Mouse (Mus musculus) liver, embryonic 14.5 days (tissue): ENCODE measurements at regions not wholly inside any gene's neighbourhood (a gene's known extent, or its start where the extent isn't known, plus 50 kb on each side); places are given as distances from the start of the nearest gene placed in this dataset.

Experiments
- ATAC-seq: fragments of 200-750 bp; cut with Nextera tagmentation; 2 replicates; pipeline ENCODE4 v1.8.0; 2017; ENCODE audit warnings: moderate number of reproducible peaks, mild to moderate bottlenecking, moderate library complexity; ENCODE audit not compliant: insufficient read depth
- DNase-seq, 3 experiments: peaks; one replicate each; pipeline ENCODE4 v3.0.0-alpha.2; 2012 to 2013; ENCODE audit warnings: low read depth in 3 of 3, low spot score in 3 of 3
- H3K27ac ChIP-seq: fragments of 300-500 bp; sonication (generic); 2 replicates; pipeline ENCODE4 v1.5.1; 2014; ENCODE audit warnings: moderate library complexity, mild to moderate bottlenecking, control low read depth, inconsistent platforms
- H3K27me3 ChIP-seq: fragments of 300-500 bp; sonication (generic); 2 replicates; pipeline ENCODE4 v1.6.1; 2014; ENCODE audit warnings: mild to moderate bottlenecking, low read length, moderate library complexity; ENCODE audit not compliant: control insufficient read depth, insufficient read depth
- H3K36me3 ChIP-seq: fragments of 300-500 bp; sonication (generic); replicated peaks from 2 replicates; pipeline ENCODE4 v1.6.1; 2014; ENCODE audit warnings: low read depth; ENCODE audit not compliant: control insufficient read depth, insufficient read depth
- H3K4me1 ChIP-seq, 2 experiments: fragments of 200-500 bp in 1 of 2; fragments of 300-500 bp in 1 of 2; sonication (generic) in 1 of 2; replicated peaks; 2 replicates each; pipeline ENCODE4 v1.6.1; 2012 to 2014; ENCODE audit warnings: antibody characterized with exemption in 1 of 2, inconsistent platforms in 1 of 2, low read length in 1 of 2; ENCODE audit not compliant: control insufficient read depth in 2 of 2, insufficient read depth in 2 of 2
- H3K4me2 ChIP-seq: fragments of 300-500 bp; sonication (generic); 2 replicates; pipeline ENCODE4 v1.6.1; 2014; ENCODE audit warnings: low read depth, mild to moderate bottlenecking, control low read depth, moderate library complexity
- H3K4me3 ChIP-seq, 2 experiments: fragments of 200-500 bp in 1 of 2; fragments of 300-500 bp in 1 of 2; sonication (generic) in 1 of 2; 2 replicates each; pipeline ENCODE4 v1.5.1; 2012 to 2014; ENCODE audit warnings: low read depth in 2 of 2, low read length in 2 of 2, mild to moderate bottlenecking in 2 of 2, control low read depth in 1 of 2, inconsistent platforms in 1 of 2, moderate library complexity in 1 of 2; ENCODE audit not compliant: insufficient read depth in 1 of 2
- H3K9ac ChIP-seq: fragments of 300-500 bp; sonication (generic); replicated peaks from 2 replicates; pipeline ENCODE4 v1.6.1; 2014; ENCODE audit warnings: mild to moderate bottlenecking, control low read depth, moderate library complexity
- H3K9me3 ChIP-seq: fragments of 300-500 bp; sonication (generic); 2 replicates; pipeline ENCODE4 v1.6.1; 2016; ENCODE audit warnings: low read length, mixed read lengths; ENCODE audit not compliant: control insufficient read depth
- CTCF ChIP-seq: IDR thresholded peaks from 2 replicates; pipeline ENCODE4 v1.5.1; 2016; ENCODE audit warnings: antibody characterized with exemption, low read depth, control low read depth
- EP300 ChIP-seq: IDR thresholded peaks from 2 replicates; pipeline ENCODE4 v1.6.1; 2016; ENCODE audit warnings: antibody characterized with exemption, low read depth
- WGBS: fragments of 180-500 bp; shearing (Covaris S2); extraction: QIAGEN DNeasy Blood & Tissue Kit; methylation state at CpG from one replicate; pipeline ENCODE4 v1.1.7; 2014; ENCODE audit not compliant: insufficient replicate concordance; 5-methylcytosine and 5-hydroxymethylcytosine counted together

GRCm38 (mm10) chr4:53256996-53257395, 97.3 kb upstream of the Abca1 start:
- ATAC-seq: no peak

DNA sequence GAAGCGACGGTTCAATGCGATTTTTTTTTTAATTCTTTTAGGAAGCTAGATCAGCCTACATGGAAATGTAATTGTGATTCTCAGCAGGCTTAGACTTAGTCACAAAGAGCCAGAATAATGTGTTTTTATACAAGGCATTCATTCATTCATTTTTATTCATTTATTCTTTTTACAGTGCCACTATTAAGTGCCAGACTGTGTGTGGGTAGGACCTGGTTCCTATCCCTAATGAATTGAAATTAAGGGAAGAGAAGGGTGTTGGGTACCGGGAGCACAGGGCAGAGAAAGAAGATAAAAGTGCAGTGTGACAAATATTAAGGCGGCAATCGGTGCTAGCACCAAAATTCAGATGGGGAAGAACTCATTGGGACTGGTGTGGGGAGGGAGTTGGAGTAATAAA, 94.8 kb upstream of the Abca1 start:
- WGBS: 70% methylated on average over 6 of the region's 6 CpGs
- H3K36me3 ChIP-seq: no peaks in the 10 kb centered on the region
- no peak for ATAC-seq
- H3K27ac ChIP-seq: no peak overlapping the region
- no peaks in the 10 kb centered on the region for H3K9me3 ChIP-seq
- DNase-seq: no peak
- H3K9ac ChIP-seq: no peak overlapping the region
- H3K27me3 ChIP-seq: no peaks in the 10 kb centered on the region
- TF ChIP-seq CTCF: no peak
- no peak for TF ChIP-seq EP300
- no peak overlapping the region for H3K4me3 ChIP-seq
- no peak overlapping the region for H3K4me2 ChIP-seq
- no peaks in the 10 kb centered on the region; a peak in 1 of 4 replicates for H3K4me1 ChIP-seq

More at GRCm38 (mm10) chr4:53256996-53257395, 97.3 kb upstream of the Abca1 start:
- 64% methylated on average over 5 of the region's 5 CpGs for WGBS
- no peak overlapping the region for H3K4me3 ChIP-seq
- DNase-seq: no peak
- no peak for TF ChIP-seq EP300
- TF ChIP-seq CTCF: no peak
- no peak overlapping the region for H3K4me2 ChIP-seq
- no peak overlapping the region for H3K27ac ChIP-seq
- no peaks in the 10 kb centered on the region for H3K36me3 ChIP-seq
- H3K27me3 ChIP-seq: no peaks in the 10 kb centered on the region
- no peaks in the 10 kb centered on the region for H3K9me3 ChIP-seq
- no peak overlapping the region for H3K9ac ChIP-seq
- no peaks in the 10 kb centered on the region; a peak in 1 of 4 replicates for H3K4me1 ChIP-seq

DNA sequence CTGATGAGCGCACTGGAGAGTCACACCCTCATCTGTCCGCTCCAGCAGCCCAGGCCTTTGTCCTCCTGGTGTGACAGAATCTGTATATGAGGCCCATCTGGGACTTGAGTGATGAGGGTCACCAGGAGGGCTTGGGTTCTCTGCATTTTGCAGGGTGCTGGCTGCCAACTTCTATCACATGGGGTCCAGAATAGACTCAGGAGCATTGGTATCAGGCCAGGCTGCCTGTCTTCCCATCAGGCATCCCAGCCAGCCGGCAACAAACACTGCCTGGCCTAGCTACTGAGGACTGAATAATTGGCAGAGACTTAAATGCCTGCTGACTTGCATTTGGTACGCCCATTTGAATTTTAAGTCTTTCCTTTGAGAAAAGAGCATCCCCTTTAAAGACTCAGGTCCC, 94.0 kb upstream of the Abca1 start:
- TF ChIP-seq CTCF: no peak
- no peak for TF ChIP-seq EP300
- Histone ChIP-seq H3K9ac (no peak overlapping the region), H3K9me3 (no peaks in the 10 kb centered on the region), H3K4me2 (no peak overlapping the region), H3K4me3 (no peak overlapping the region), H3K27ac (no peak overlapping the region), H3K4me1 (no peaks in the 10 kb centered on the region; a peak in 1 of 4 replicates), H3K36me3 (no peaks in the 10 kb centered on the region), H3K27me3 (no peaks in the 10 kb centered on the region)
- ATAC-seq (no peak), DNase-seq (no peak)
- whole genome bisulfite sequencing: 71% methylated on average over 4 of the region's 4 CpGs

- DNase-seq: no peak
These were observed 90.6 kb upstream of the Abca1 start for GRCm38 (mm10) chr4:53250325-53250724.

DNA sequence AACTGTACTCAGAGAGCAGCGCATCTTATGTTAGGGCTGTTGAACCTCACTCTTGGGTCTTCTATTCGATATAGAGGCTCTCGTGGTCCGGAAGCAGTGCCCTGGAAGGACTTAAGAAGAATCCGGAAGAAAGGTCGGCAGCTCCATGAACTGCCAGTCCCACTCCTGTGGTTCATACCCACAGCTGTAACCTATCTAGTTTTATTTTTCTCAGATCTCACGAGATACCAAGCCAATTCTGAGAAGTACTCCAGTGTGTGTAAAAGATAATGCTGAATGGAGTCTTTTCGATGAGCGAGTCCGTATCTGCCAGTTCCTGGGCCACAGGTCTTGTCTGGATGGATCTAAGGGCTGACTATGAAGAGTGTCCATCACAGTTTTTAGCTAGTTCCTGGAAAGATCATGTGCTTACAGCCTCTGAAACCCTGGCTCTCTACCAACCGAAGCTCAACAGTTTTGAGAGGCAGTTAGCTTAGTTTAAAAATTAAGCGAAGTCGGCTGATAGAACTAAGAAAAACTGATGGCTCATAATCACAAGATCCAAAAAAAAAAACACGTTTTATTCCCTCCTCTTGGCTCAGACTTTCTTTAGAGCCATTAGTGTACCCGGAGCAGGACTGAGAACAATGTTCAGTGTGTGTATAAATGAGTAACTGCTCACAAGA, 86.5 kb upstream of the Abca1 start:
- peak; percentile 94 for ATAC-seq

More at GRCm38 (mm10) chr4:53250325-53250724, 90.6 kb upstream of the Abca1 start:
- Histone ChIP-seq H3K4me3 (no peak overlapping the region), H3K4me2 (no peak overlapping the region), H3K27me3 (no peaks in the 10 kb centered on the region), H3K4me1 (peaks cover 6 to 12% of the 10 kb centered on the region in 2 experiments; a peak in 2 of 4 replicates), H3K9ac (no peak overlapping the region), H3K27ac (no peak overlapping the region), H3K36me3 (no peaks in the 10 kb centered on the region), H3K9me3 (no peaks in the 10 kb centered on the region)
- no peak for ATAC-seq
- 57% methylated on average over 3 of the region's 3 CpGs for WGBS
- TF ChIP-seq EP300 (no peak), CTCF (no peak)

More for the DNA sequence above, 86.5 kb upstream of the Abca1 start:
- Histone ChIP-seq H3K4me2 (peak overlapping the region; percentile 40), H3K4me1 (peaks cover 6 to 14% of the 10 kb centered on the region in 2 experiments; a peak in 2 of 4 replicates), H3K36me3 (no peaks in the 10 kb centered on the region), H3K9ac (no peak overlapping the region), H3K27ac (peak overlapping the region; percentile 25), H3K4me3 (no peak overlapping the region), H3K9me3 (no peaks in the 10 kb centered on the region), H3K27me3 (no peaks in the 10 kb centered on the region)
- 44% methylated on average over 15 of the region's 15 CpGs for WGBS
- TF ChIP-seq EP300 (peak; percentile 63), CTCF (no peak)
- DNase-seq: peak in 2 of 3 experiments; percentile 20 to 47
